In genomic region chr10:86056297-86056903, GRCm38 (mm10) we compare ENCODE assay signal across 15 mouse cellular contexts. TPM values are rescaled to one million over a fixed set of nuclear protein-coding genes. Genes with fewer than 3 reads are reported as not detected.
DNase-seq lines count a peak whose midpoint lies in the region; ATAC-seq and TF ChIP-seq lines count a peak whose summit lies in the region.
"Had no signal": no experiment of that assay in that cellular context is flagged by ENCODE, and none has a peak within 500 bp of the region (broad histone marks: within the 10 kb centered on the region; RNA-seq: fewer than 3 reads in every experiment).

No protein-coding gene starts in this region.

- no peak for ATAC-seq in kidney, postnatal 0 days (replicated peaks; ENCODE audit: low FRiP score, low read depth)
- ATAC-seq in lung, postnatal 0 days: no peak
- ATAC-seq in stomach, postnatal 0 days (ENCODE audit: low FRiP score, low TSS enrichment): no peak
- no peak for ATAC-seq in neural tube, embryonic 15.5 days (ENCODE audit: low FRiP score)
- ATAC-seq: activated CD4-positive, CD25-positive, alpha-beta regulatory T cell, adult 4 months had no signal

- WGBS in cerebellum, adult 2 months: 71% methylated on average over 8 of the region's 8 CpGs
- 78% methylated on average over 8 of the region's 8 CpGs for WGBS in kidney, postnatal 0 days
- WGBS in lung, postnatal 0 days: 71% methylated on average over 8 of the region's 8 CpGs
- WGBS in stomach, postnatal 0 days: 73% methylated on average over 8 of the region's 8 CpGs
- 88% methylated on average over 8 of the region's 8 CpGs for WGBS in neural tube, embryonic 15.5 days

- peak in 1 of 2 experiments; percentile 3 for DNase-seq in cerebellum, adult 2 months
- no peak for DNase-seq in cerebellum, postnatal 25 days
- no peak for DNase-seq in kidney, postnatal 0 days (ENCODE audit: low spot score)
- no peak for DNase-seq in kidney, adult 8-10 months
- no peak for DNase-seq in lung, postnatal 0 days (ENCODE audit: low spot score)
- DNase-seq in lung, postnatal 10 days: no peak
- no peak for DNase-seq in stomach, postnatal 0 days (ENCODE audit: low spot score)
- DNase-seq: adrenal gland, postnatal 36 days; cerebellum, adult 11 months; kidney, postnatal 4 days; thymus, adult 2 months had no signal

- H3K27me3 ChIP-seq in cerebellum, adult 2 months (ENCODE audit: control insufficient read depth, insufficient read depth, low read length): no peaks in the 10 kb centered on the region
- H3K27me3 ChIP-seq in kidney, postnatal 0 days (ENCODE audit: insufficient read depth, low read length): no peaks in the 10 kb centered on the region
- H3K27me3 ChIP-seq in lung, postnatal 0 days (replicated peaks; ENCODE audit: insufficient read depth, low read length): no peaks in the 10 kb centered on the region
- H3K27me3 ChIP-seq in stomach, postnatal 0 days (ENCODE audit: control insufficient read depth, insufficient read depth, low read length): no peaks in the 10 kb centered on the region
- no peaks in the 10 kb centered on the region for H3K27me3 ChIP-seq in neural tube, embryonic 15.5 days (replicated peaks)
- H3K27me3 ChIP-seq: embryonic facial prominence, embryonic 13.5 days had no signal

- H3K4me3 ChIP-seq in cerebellum, adult 2 months (replicated peaks; ENCODE audit: insufficient read depth, low read depth, low read length): no peak overlapping the region
- no peak overlapping the region for H3K4me3 ChIP-seq in kidney, postnatal 0 days (replicated peaks; ENCODE audit: low read depth, low read length)
- no peak overlapping the region for H3K4me3 ChIP-seq in lung, postnatal 0 days (ENCODE audit: low read depth, low read length)
- no peak overlapping the region for H3K4me3 ChIP-seq in stomach, postnatal 0 days (ENCODE audit: low read depth, low read length)
- H3K4me3 ChIP-seq in neural tube, embryonic 15.5 days (replicated peaks): no peak overlapping the region
- H3K4me3 ChIP-seq: embryonic facial prominence, embryonic 13.5 days; forebrain, embryonic 10.5 days had no signal

- H3K27ac ChIP-seq in cerebellum, adult 2 months (ENCODE audit: insufficient read depth, low read length): no peak overlapping the region
- no peak overlapping the region for H3K27ac ChIP-seq in kidney, postnatal 0 days
- no peak overlapping the region for H3K27ac ChIP-seq in lung, postnatal 0 days (ENCODE audit: low read length)
- H3K27ac ChIP-seq in stomach, postnatal 0 days (replicated peaks): no peak overlapping the region
- H3K27ac ChIP-seq in neural tube, embryonic 15.5 days (replicated peaks): no peak overlapping the region
- H3K27ac ChIP-seq: embryonic facial prominence, embryonic 13.5 days had no signal

- TF ChIP-seq POLR2A in cerebellum, adult 2 months (IDR thresholded peaks at IDR 0.05; ENCODE audit: borderline replicate concordance, insufficient read depth, low read length): no peak

- no peaks in the 10 kb centered on the region for H3K9me3 ChIP-seq in kidney, postnatal 0 days (replicated peaks; ENCODE audit: low read length)
- H3K9me3 ChIP-seq in lung, postnatal 0 days (ENCODE audit: low read length): no peaks in the 10 kb centered on the region
- no peaks in the 10 kb centered on the region for H3K9me3 ChIP-seq in stomach, postnatal 0 days (ENCODE audit: control insufficient read depth, low read length)
- no peaks in the 10 kb centered on the region for H3K9me3 ChIP-seq in neural tube, embryonic 15.5 days (replicated peaks)

- 0 out of 2 replicates have a peak, but pooled peaks cover 2% of the 10 kb centered on the region for H3K36me3 ChIP-seq in kidney, postnatal 0 days (ENCODE audit: insufficient read depth, low read length)
- no peaks in the 10 kb centered on the region for H3K36me3 ChIP-seq in lung, postnatal 0 days (ENCODE audit: insufficient read depth, low read length)
- H3K36me3 ChIP-seq in stomach, postnatal 0 days (ENCODE audit: control insufficient read depth, insufficient read depth, low read length): peaks cover 1% of the 10 kb centered on the region; the same call in 1 of the 2 replicates
- peaks cover 47% of the 10 kb centered on the region for H3K36me3 ChIP-seq in neural tube, embryonic 15.5 days

- H3K9ac ChIP-seq in kidney, postnatal 0 days (ENCODE audit: low read depth, low read length): no peak overlapping the region
- H3K9ac ChIP-seq in lung, postnatal 0 days (replicated peaks; ENCODE audit: low read depth): no peak overlapping the region
- H3K9ac ChIP-seq in stomach, postnatal 0 days (ENCODE audit: low read length): no peak overlapping the region
- H3K9ac ChIP-seq in neural tube, embryonic 15.5 days (replicated peaks): no peak overlapping the region
- H3K9ac ChIP-seq: embryonic facial prominence, embryonic 13.5 days had no signal

- H3K4me2 ChIP-seq in kidney, postnatal 0 days (ENCODE audit: low read length): no peak overlapping the region
- no peak overlapping the region for H3K4me2 ChIP-seq in lung, postnatal 0 days (replicated peaks; ENCODE audit: low read depth, low read length)
- no peak overlapping the region for H3K4me2 ChIP-seq in stomach, postnatal 0 days (replicated peaks; ENCODE audit: low read depth)
- H3K4me2 ChIP-seq in neural tube, embryonic 15.5 days: no peak overlapping the region
- H3K4me2 ChIP-seq: embryonic facial prominence, embryonic 13.5 days had no signal

- 0 out of 2 replicates have a peak, but pooled peaks have one; percentile 14 for TF ChIP-seq CTCF in cerebellum, adult 2 months (IDR thresholded peaks at IDR 0.05; ENCODE audit: borderline replicate concordance, insufficient read depth, low read depth, low read length)
- TF ChIP-seq CTCF in kidney, postnatal 0 days (IDR thresholded peaks at IDR 0.05; ENCODE audit: low read depth): peak; percentile 37
- peak; percentile 34; the same call in 1 of the 2 replicates for TF ChIP-seq CTCF in lung, postnatal 0 days (IDR thresholded peaks at IDR 0.05)
- peak; percentile 46 for TF ChIP-seq CTCF in stomach, postnatal 0 days (IDR thresholded peaks at IDR 0.05; ENCODE audit: low read depth)

- TF ChIP-seq EP300 in lung, postnatal 0 days (IDR thresholded peaks at IDR 0.05): no peak
- no peak for TF ChIP-seq EP300 in stomach, postnatal 0 days (optimal IDR thresholded peaks at IDR 0.05)

- H3K4me1 ChIP-seq in cerebellum, adult 2 months (ENCODE audit: control insufficient read depth, insufficient read depth, low read length): no peaks in the 10 kb centered on the region
- no peaks in the 10 kb centered on the region for H3K4me1 ChIP-seq in kidney, postnatal 0 days (replicated peaks; ENCODE audit: insufficient read depth, low read length)
- H3K4me1 ChIP-seq in lung, postnatal 0 days (ENCODE audit: insufficient read depth, low read depth, low read length): no peaks in the 10 kb centered on the region
- H3K4me1 ChIP-seq in stomach, postnatal 0 days (replicated peaks; ENCODE audit: control insufficient read depth, insufficient read depth): no peaks in the 10 kb centered on the region
- H3K4me1 ChIP-seq in neural tube, embryonic 15.5 days: no peaks in the 10 kb centered on the region
- H3K4me1 ChIP-seq: embryonic facial prominence, embryonic 13.5 days had no signal

RNA-seq across cellular contexts. Expression of gene Fbxo7, which starts 34.6 kb away (rescaled TPM):
- 40.8 and 50.5 TPM in 2 replicates for polyA plus RNA-seq in cerebellum, adult 2 months (2012; rRNA removed)
- 41.0 and 42.9 TPM in 2 replicates for polyA plus RNA-seq in kidney, postnatal 0 days (2015; fragmentation: Nextera tagmentation; extraction: Ambion mirVana)
- polyA plus RNA-seq in lung, postnatal 0 days (2015; fragmentation: Nextera tagmentation; extraction: Ambion mirVana): 20.2 and 22.3 TPM in 2 replicates
- 24.8 and 28.1 TPM in 2 replicates for polyA plus RNA-seq in stomach, postnatal 0 days (2015; fragmentation: Nextera tagmentation; extraction: Ambion mirVana)
- polyA plus RNA-seq in neural tube, embryonic 15.5 days (2015; fragmentation: Nextera tagmentation; extraction: Ambion mirVana): 24.0 and 31.9 TPM in 2 replicates

RNA-seq across cellular contexts. Expression of gene Bpifc, which starts 44.7 kb away (rescaled TPM):
- 0.11 TPM in 1 of 2 replicates, not detected in the other for polyA plus RNA-seq in cerebellum, adult 2 months (2012; rRNA removed)
- 0.25 and 0.38 TPM in 2 replicates for polyA plus RNA-seq in kidney, postnatal 0 days (2015; fragmentation: Nextera tagmentation; extraction: Ambion mirVana)
- polyA plus RNA-seq in lung, postnatal 0 days (2015; fragmentation: Nextera tagmentation; extraction: Ambion mirVana): 0.14 and 0.15 TPM in 2 replicates
- polyA plus RNA-seq in stomach, postnatal 0 days (2015; fragmentation: Nextera tagmentation; extraction: Ambion mirVana): 14.9 and 15.6 TPM in 2 replicates
- polyA plus RNA-seq in neural tube, embryonic 15.5 days (2015; fragmentation: Nextera tagmentation; extraction: Ambion mirVana): 0.14 and 0.15 TPM in 2 replicates
- polyA plus RNA-seq: forebrain, embryonic 10.5 days had no signal

Comparison
In these comparisons a context has a peak if more than half of its experiments do, and no peak if none do; other contexts are left out.
1. RNA of gene Bpifc, which starts 44.7 kb away (polyA plus RNA-seq): 14.9 to 15.6 TPM in stomach, postnatal 0 days; 0.25 to 0.38 TPM in kidney, postnatal 0 days, 0.14 to 0.15 TPM in neural tube, embryonic 15.5 days, 0.14 to 0.15 TPM in lung, postnatal 0 days and 0.11 TPM in cerebellum, adult 2 months; every median in the first group is over 10 times any median in the second.
2. Peak in every context shown above with its lines, with median percentiles within 50 percentile points of each other: CTCF ChIP-seq.